Mouse (Mus musculus) neural tube, embryonic 10.5 days (tissue): ENCODE measurements at regions not wholly inside any gene's neighbourhood (a gene's known extent, or its start where the extent isn't known, plus 50 kb on each side); places are given as distances from the start of the nearest gene placed in this dataset.

Source experiments
- DNase-seq: peaks from one replicate; pipeline ENCODE4 v3.0.0-alpha.2; 2017; ENCODE audit warnings: low spot score; ENCODE audit errors: extremely low spot score

DNA sequence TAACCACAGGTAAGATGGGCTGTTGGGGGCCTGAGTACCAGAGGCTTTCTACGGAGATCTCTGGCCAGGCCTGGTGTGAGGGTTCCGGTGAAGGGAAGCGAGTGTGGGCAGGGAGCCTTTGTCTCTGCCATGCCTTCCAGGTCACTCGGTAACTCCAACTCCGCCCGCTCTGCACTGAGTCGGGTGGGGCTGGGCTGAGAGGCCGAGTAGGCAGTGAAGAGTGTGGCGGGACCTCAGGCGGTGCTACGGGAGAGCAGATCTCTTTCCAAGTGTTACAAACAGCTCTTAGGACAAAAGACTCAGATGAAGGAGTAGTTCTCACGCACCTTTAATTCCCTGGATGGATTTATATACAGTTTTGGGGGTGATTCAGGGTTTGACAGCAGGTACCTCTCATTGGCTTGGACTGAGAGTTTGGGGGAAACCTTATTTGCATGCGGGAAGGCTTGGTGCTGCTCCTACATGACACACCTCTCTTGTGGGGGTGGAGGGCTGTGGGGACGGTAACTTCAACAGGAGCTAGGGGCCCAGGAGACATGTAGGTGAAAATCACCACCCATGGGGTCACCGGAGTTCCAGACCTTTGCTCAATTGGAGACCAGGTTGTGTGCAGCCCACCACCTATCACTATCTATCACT lies 54.7 kb upstream of the Ralgps2 start:
- DNase-seq = no peak

DNA sequence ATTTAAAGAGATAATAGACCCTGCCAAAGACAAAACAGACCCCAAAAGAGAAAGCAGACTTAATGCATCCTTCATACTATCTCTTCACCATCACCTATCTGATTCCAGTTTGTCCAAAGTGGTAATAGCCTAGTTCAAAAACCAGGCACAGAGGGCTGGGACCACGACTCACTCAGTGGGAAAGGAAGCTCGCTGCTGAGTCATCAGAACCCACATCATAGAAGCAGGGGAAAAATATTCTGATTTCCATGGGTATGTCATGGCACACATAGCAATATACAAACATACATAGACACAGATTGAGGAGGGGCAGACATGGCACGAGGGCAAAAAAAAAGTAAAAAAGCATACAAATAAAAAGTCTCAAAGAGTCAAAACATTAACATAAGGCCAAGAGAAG lies 53.7 kb upstream of the Ralgps2 start:
- DNase-seq = no peak

DNA sequence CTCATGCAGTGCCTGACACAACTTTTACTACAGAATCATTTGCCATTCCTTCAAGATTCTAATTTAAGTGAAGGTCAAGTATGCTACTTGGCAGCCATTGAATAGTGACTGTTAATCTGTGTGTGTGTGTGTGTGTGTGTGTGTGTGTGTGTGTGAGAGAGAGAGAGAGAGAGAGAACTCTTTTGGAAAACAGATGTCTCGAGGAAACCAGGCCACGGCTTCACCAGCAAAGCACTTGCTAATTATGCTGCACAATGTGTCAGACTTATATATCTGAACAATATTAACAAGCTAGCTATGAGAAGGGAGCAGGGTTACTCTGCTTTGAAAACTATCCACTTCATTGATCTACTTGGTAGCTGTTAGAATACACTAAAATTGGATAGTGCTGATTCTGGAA lies 53.1 kb upstream of the Ralgps2 start:
- DNase-seq = no peak

DNA sequence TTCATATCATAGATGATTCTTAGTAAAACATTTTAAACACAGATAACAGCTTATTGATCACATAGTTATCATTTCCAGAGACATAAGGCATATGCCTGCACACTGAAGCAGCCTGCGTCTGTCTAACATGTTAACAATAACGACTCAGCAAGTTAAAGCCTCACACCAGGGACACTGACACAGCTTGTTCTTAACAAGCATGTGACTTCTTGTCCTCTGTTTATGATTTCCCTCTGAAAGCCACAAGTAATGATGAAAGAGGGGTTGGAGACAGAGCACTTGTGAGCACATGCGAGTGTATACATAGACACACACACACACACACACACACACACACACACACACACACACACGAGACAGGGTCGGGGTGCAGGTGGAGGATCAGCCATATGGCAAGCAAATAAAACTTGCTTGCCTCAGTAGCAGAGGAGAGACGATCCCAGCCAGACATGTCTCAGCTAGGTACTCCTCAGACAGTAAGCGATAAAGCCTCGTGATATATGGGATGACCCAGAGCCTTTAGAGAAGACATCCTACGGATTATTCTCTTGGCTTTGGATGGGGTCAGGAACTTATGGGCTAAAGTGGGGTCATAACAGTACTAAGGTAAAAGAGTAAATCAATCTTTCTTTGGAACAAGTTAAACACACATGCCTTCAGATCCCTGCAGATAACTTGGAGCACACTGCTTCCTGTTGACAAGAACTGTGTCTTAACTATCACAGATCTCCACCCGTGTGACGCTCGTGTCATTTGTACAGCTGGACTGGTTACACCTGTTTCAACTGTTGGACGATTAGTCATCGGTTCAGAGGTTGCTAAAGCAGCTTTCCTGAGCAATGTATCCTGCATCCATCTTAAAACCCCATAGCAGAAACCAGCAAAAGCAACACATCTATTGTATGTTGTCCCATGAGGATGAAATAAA lies 51.4 kb upstream of the Ralgps2 start:
- DNase-seq = no peak

DNA sequence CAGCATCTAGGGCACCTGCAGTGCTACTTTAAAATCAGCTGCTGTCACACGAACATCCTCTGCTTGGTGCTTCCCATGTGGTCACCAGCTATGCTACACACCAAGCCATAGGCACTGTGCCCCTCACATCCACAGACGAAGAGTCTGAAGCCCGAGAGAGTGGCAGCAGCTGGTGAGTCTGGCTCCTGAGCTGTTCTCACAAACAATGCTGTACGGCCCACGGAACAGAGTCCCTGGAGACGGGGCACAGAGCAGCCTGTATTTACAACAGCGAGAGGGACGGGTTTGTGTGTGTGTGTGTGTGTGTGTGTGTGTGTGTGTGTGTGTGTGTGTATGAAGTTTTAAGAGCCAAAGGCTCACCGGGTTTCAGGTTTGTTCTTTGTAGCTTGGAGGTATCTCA lies 50.7 kb upstream of the Ralgps2 start:
- no peak for DNase-seq

DNA sequence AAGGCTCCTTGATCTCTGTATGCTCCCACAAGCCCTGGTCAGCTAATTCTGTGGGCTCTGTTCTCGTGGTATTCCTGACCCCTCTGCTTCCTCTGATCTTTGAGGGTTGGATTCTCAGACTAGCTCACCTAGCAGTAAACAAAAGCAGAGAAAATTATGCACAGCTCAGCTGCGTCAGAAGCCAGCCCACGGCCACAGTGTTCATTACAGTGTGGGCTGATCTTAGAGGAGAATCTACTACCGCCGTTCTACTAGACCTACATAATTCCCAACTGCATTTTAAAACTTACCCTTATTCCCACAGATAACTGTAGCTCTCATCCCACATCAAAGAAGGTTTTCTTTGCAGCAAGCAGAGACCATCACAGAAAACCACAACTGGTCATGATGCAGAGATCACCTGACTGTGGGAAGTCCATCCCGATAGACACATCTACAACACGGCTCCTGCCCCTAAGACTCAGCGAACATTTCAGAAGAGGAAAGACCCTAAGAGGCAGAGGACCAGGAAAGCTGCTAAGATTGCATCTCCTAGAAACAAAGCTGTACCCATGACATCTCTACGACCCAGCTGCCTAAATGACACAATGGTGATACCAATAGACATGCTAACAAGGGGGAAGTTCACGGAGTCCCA lies 49.8 kb upstream of the Ralgps2 start:
- DNase-seq = no peak
